Comparison of ENCODE assay signal across 11 mouse cellular contexts in the genomic region with DNA sequence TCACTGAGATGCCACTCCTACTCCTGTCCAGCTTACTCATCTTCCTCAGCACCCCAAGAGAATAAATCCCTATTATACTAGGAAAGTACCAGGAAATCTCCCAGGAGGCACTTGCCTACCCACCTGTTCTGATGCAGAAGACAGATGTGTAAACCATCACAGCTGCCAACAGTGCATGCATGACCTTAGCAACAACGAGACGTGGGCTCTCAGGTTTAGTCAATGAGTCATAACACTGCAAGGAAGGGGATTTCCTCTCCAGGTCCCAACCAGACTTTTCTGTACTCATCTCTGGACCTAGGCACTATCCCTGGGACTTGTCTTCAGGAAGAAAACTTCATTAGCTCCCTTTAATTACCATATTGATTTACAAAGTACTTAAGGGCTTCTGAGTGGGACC.
"Had no signal": no experiment of that assay in that cellular context is flagged by ENCODE, and none has a peak within 500 bp of the region (broad histone marks: within the 10 kb centered on the region; RNA-seq: fewer than 3 reads in every experiment).

No protein-coding gene starts in this region.

- H3K27ac ChIP-seq: kidney, embryonic 15.5 days; limb, embryonic 12.5 days; liver, embryonic 14.5 days; midbrain, embryonic 12.5 days had no signal

- H3K9me3 ChIP-seq: kidney, embryonic 15.5 days; limb, embryonic 12.5 days; midbrain, embryonic 12.5 days had no signal

- DNase-seq: kidney, postnatal 14 days; liver; lung, adult 18-20 months; right cerebral cortex, adult 18-20 months; thymus, adult 18-20 months; thymus, postnatal 25 days had no signal

- H3K36me3 ChIP-seq: kidney, embryonic 15.5 days; limb, embryonic 12.5 days; midbrain, embryonic 12.5 days had no signal

- H3K9ac ChIP-seq: kidney, embryonic 15.5 days; limb, embryonic 12.5 days; liver, embryonic 14.5 days; midbrain, embryonic 12.5 days had no signal

- H3K27me3 ChIP-seq: kidney, embryonic 15.5 days; limb, embryonic 12.5 days; midbrain, embryonic 12.5 days had no signal

- ATAC-seq: midbrain, embryonic 16.5 days had no signal

- H3K4me1 ChIP-seq: limb, embryonic 12.5 days; midbrain, embryonic 12.5 days had no signal

- H3K4me2 ChIP-seq: kidney, embryonic 15.5 days; limb, embryonic 12.5 days; midbrain, embryonic 12.5 days had no signal

- H3K4me3 ChIP-seq: kidney, embryonic 15.5 days; limb, embryonic 12.5 days; midbrain, embryonic 12.5 days had no signal
